Mouse (Mus musculus) forebrain, postnatal 0 days (tissue): ENCODE data around the gene Arid3a. TPM values are rescaled to one million over a fixed set of nuclear protein-coding genes. Genes with fewer than 3 reads are reported as not detected.

ENCODE experiments used
- ATAC-seq: fragments of 200-750 bp; cut with Nextera tagmentation; 2 replicates; pipeline ENCODE4 v1.8.0; 2017; ENCODE audit warnings: mild to moderate bottlenecking, moderate library complexity
- DNase-seq: peaks from one replicate; pipeline ENCODE4 v3.0.0-alpha.2; 2015
- H3K27ac ChIP-seq: fragments of 300-500 bp; sonication (generic); 2 replicates; pipeline ENCODE4 v1.5.1; 2014; ENCODE audit warnings: low read depth, mild to moderate bottlenecking, antibody characterized with exemption, low read length, moderate library complexity, mixed read lengths
- H3K27me3 ChIP-seq: fragments of 300-500 bp; sonication (generic); 2 replicates; pipeline ENCODE4 v1.6.1; 2014; ENCODE audit warnings: mild to moderate bottlenecking, low read length, mixed read lengths; ENCODE audit not compliant: insufficient read depth
- H3K36me3 ChIP-seq: fragments of 300-500 bp; sonication (generic); 2 replicates; pipeline ENCODE4 v1.6.1; 2014; ENCODE audit warnings: mild to moderate bottlenecking, moderate library complexity; ENCODE audit not compliant: insufficient read depth
- H3K4me1 ChIP-seq: fragments of 300-500 bp; sonication (generic); 2 replicates; pipeline ENCODE4 v1.6.1; 2014; ENCODE audit warnings: antibody characterized with exemption; ENCODE audit not compliant: insufficient read depth
- H3K4me2 ChIP-seq: fragments of 300-500 bp; sonication (generic); 2 replicates; pipeline ENCODE4 v1.6.1; 2014; ENCODE audit warnings: low read depth, mild to moderate bottlenecking, moderate library complexity
- H3K4me3 ChIP-seq: fragments of 300-500 bp; sonication (generic); 2 replicates; pipeline ENCODE4 v1.5.1; 2014; ENCODE audit warnings: low read depth, low read length, mixed read lengths
- H3K9ac ChIP-seq: fragments of 300-500 bp; sonication (generic); 2 replicates; pipeline ENCODE4 v1.6.1; 2014; ENCODE audit warnings: mild to moderate bottlenecking
- H3K9me3 ChIP-seq: fragments of 300-500 bp; sonication (generic); 2 replicates; pipeline ENCODE4 v1.6.1; 2016; ENCODE audit warnings: low read length
- CTCF ChIP-seq: sonication (generic); IDR thresholded peaks from 2 replicates; pipeline ENCODE4 v1.5.1; 2016; ENCODE audit warnings: antibody characterized with exemption, control low read depth, low read depth
- WGBS: fragments of 180-500 bp; shearing (Covaris S2); extraction: QIAGEN DNeasy Blood & Tissue Kit; methylation state at CpG from one replicate; pipeline ENCODE4 v1.1.7; 2014; 5-methylcytosine and 5-hydroxymethylcytosine counted together
- polyA plus RNA-seq: library from polyadenylated mRNA; unstranded; fragments of >200 nt; fragmentation: Nextera tagmentation; extraction: Ambion mirVana; gene quantifications from 2 replicates; pipeline ENCODE4 v1.2.1, GENCODE M21; 2015
- total RNA-seq: library from RNA; depleted of rRNA; stranded (reverse); fragments of >200 nt; gene quantifications from 2 replicates; pipeline ENCODE4 v1.2.3, GENCODE M21; 2014

Arid3a gene
- total and polyA plus RNA-seq, 2 experiments from 2014 or later: 2.1 to 7.9 TPM

DNA sequence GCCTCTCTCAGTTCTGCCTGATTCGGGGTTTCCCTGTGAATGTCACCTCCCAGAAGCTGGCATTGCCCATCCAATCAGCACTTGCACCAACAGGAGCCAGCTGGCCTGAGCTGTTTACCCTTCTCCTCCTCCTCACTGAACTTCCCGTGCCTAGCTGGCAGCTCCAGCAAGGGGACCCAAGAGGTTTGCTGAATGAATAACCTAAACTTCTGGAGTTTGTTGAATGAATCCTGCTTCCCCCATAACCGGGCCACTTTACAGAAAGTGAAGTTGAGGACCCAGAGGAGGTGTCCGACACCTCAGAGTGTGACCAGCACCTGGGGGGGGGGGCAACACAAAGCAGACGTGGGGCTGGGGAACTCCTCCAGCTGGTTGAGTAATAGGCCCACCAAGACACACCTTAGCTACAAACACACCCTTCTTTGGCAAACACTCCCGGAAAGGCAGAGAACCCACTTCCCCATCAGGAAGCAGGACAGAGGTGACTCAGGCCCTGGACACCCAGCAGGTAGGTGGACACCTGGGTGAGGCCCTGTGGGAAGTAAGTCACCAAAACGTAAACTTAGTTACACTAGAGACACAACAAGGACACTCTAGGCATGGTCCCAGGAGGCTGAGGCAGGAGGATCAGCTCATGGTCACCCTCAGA, 11.8 kb upstream of the Arid3a start:
- no peak for TF ChIP-seq CTCF
- ATAC-seq: no peak
- Histone ChIP-seq H3K9ac (no peak overlapping the region), H3K36me3 (peaks cover 17% of the 10 kb centered on the region; the same call in 1 of the 2 replicates), H3K4me2 (peak overlapping the region; percentile 94; the same call in 1 of the 2 replicates), H3K27me3 (peaks cover 24% of the 10 kb centered on the region), H3K4me1 (peaks cover 14% of the 10 kb centered on the region), H3K4me3 (no peak overlapping the region), H3K9me3 (no peaks in the 10 kb centered on the region), H3K27ac (no peak overlapping the region)
- DNase-seq: no peak
- 64% methylated on average over 7 of the region's 7 CpGs for WGBS

DNA sequence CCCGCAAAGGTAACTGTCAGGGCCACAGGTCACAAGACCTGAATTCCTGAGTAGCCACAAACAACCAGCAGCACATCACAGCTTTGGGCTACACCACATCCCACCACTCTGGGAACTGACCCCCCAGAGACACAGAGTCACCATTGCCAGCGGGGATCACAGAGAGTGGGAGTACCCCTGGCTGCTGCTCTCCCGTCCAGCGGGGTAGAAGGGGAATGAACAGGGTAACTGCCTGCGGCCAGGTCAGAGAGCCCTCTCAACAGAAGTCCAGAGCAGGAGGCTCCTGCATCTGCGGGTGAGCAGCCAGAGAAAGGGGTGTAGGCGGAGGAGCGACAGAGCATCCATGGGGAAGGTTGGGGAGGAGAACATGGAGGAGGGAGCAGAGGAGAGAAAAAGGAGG, 10.8 kb upstream of the Arid3a start:
- peak; percentile 15; the same call in 1 of the 2 replicates for ATAC-seq
- H3K27me3 ChIP-seq: peaks cover 34% of the 10 kb centered on the region
- DNase-seq: no peak
- peak overlapping the region; percentile 91 for H3K9ac ChIP-seq
- no peak for TF ChIP-seq CTCF
- 4% methylated on average over 8 of the region's 8 CpGs for WGBS
- peak overlapping the region; percentile 94 for H3K4me2 ChIP-seq
- peak overlapping the region; percentile 71 for H3K27ac ChIP-seq
- peak overlapping the region; percentile 75 for H3K4me3 ChIP-seq
- H3K36me3 ChIP-seq: peaks cover 10% of the 10 kb centered on the region; the same call in 1 of the 2 replicates
- H3K4me1 ChIP-seq: peaks cover 14% of the 10 kb centered on the region
- H3K9me3 ChIP-seq: no peaks in the 10 kb centered on the region

DNA sequence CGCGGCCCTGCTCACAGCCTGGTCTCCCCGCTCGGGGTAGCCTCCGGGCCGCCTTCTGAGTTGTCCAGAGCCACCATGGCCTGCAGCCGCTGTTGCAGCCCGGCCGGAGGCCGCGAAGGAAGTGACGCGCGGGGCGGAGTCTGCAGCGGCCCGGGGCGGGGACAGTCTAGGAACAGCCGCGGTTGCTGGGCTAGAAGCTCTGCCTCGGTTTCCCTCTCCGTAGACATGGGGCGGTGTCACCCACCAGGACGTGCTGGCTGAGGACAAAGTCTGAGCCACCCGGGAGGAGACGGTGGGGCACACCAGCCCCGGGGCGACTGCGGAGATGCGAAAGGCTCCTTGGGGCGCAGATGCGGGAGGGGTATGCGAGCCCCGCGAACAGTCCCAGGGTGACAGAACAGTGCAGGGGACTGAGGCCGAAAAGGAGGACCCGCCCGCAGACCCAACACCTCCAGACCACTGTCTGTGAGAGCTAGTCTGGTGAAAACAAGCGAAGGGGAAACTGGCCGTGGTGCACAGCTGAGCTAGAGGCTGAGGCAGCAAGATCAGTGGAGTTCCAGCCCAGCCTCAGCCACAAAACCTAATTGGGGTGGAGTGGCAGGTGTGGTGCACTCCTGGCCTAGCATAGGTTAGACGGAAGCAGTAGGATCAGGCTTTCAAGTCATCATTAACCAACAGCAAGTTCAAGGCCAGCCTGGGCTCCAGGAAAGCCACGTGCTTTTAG, 9.9 kb upstream of the Arid3a start, which contains the start of gene Kiss1r:
Gene Kiss1r (plus strand): TSS at position 164 of the 724 bp plus-strand sequence.
- Histone ChIP-seq H3K9me3 (no peaks in the 10 kb centered on the region), H3K4me2 (peak within 1 kb of the TSS; percentile 94), H3K36me3 (peaks cover 1% of the 10 kb centered on the region; the same call in 1 of the 2 replicates), H3K4me1 (peaks cover 14% of the 10 kb centered on the region), H3K27me3 (peaks cover 42% of the 10 kb centered on the region), H3K27ac (peak within 1 kb of the TSS; percentile 71), H3K4me3 (peak within 1 kb of the TSS; percentile 75), H3K9ac (peak within 1 kb of the TSS; percentile 91)
- peak; percentile 89 for ATAC-seq
- DNase-seq: peak; percentile 82
- no peak for TF ChIP-seq CTCF
- 3% methylated on average over 41 of the region's 42 CpGs for WGBS

DNA sequence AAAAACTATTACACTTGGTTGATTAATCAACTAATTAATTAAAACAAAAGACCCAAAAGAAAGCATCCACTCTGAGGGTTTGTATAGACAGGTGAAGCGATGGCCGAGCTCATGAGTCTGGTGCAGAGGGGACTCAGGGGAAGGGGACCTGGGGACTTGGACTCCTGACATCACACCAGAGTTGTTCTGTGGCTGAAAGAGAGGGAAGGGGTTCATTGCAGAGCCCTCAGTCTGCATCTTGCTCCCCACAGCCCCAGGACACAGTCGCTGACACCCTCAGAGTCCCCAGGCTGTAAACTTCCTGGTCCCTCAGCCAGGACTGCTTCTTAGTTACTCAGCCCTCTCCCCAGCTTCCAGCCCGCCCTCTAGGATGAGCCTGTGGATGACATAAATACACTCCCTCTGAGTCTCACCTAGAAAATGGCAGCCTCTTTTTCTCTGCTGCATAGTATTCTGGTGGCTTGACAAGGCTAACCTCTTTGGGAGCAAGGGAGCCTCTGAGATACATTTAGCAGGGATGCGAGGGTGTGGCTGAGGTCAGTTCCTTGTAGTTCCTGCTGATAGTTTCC, 9.2 kb upstream of the Arid3a start:
- Histone ChIP-seq H3K4me1 (peaks cover 14% of the 10 kb centered on the region), H3K9ac (peak overlapping the region; percentile 91), H3K27me3 (peaks cover 47% of the 10 kb centered on the region), H3K4me3 (peak overlapping the region; percentile 75; the same call in 1 of the 2 replicates), H3K4me2 (peak overlapping the region; percentile 94), H3K27ac (no peak overlapping the region), H3K9me3 (no peaks in the 10 kb centered on the region), H3K36me3 (no peaks in the 10 kb centered on the region)
- ATAC-seq (no peak), DNase-seq (no peak)
- no peak for TF ChIP-seq CTCF
- WGBS: 58% methylated on average over 5 of the region's 5 CpGs

DNA sequence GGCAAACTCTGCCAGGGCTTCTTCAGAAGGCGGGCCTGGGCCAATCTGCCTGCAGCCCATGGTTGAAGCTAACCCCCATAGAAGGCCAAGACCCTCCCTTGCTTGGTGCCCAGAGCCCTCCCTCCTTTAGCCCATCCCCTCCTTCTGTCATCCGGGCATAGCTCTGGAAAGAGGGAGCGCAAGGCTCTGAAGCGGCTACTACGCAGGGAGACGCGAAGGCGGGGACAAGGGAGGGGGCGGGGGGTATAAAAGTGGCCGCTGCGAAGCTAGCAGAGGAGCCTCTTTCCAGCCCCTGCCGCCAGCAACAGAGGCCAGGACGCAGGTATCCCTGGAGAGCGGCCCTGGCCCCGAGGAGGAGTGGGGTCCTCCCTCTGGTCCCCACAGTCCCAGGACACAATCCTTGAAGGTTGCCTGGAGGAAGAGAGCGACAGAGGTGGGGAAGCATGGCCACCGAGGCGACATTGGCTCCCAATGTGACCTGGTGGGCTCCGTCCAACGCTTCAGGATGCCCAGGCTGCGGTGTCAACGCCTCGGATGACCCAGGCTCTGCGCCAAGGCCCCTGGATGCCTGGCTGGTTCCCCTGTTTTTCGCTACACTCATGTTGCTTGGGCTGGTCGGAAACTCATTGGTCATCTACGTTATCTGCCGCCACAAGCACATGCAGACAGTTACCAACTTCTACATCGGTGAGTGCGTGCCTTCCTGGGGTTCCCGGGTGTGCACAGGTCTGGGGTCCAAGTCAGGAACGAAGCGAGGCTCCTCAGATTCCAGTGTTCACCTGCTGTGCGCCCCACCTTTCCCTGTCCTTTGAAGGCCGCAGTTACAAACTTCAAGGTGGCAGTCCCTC, 8.4 kb upstream of the Arid3a start:
- no peak for ATAC-seq
- peaks cover 55% of the 10 kb centered on the region for H3K27me3 ChIP-seq
- no peak for TF ChIP-seq CTCF
- no peak overlapping the region for H3K4me3 ChIP-seq
- DNase-seq: no peak
- H3K9me3 ChIP-seq: no peaks in the 10 kb centered on the region
- H3K36me3 ChIP-seq: no peaks in the 10 kb centered on the region
- no peak overlapping the region for H3K4me2 ChIP-seq
- H3K27ac ChIP-seq: no peak overlapping the region
- peaks cover 14% of the 10 kb centered on the region for H3K4me1 ChIP-seq
- H3K9ac ChIP-seq: no peak overlapping the region
- 5% methylated on average over 35 of the region's 35 CpGs for WGBS

DNA sequence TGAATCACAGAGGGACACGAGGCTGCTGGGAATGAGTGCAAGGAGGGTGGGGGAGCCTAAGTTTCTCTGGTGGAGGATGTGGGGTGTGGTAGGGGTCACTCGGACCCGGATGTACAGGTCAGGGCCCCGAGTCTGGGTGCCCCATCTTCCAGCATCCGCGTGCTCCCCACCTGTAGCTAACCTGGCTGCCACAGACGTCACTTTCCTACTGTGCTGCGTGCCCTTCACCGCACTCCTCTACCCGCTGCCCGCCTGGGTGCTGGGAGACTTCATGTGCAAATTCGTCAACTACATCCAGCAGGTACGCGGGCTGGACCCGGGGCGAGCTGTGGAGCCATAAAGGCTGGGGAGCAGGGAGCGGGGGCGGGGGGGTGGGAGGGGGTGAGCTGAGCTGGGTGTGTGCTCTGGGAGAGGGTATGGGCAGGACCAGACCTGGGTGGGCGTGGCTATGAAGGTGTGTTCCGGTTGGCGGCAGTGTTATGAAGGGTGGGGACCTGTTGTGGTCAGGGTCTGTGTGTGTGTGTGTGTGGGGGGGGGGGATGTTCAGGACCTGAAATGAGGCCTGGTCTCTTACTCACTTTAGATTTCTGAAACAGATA, 7.5 kb upstream of the Arid3a start:
- WGBS: 5% methylated on average over 21 of the region's 21 CpGs
- no peak for ATAC-seq
- Histone ChIP-seq H3K9me3 (no peaks in the 10 kb centered on the region), H3K27ac (no peak overlapping the region), H3K9ac (no peak overlapping the region), H3K4me2 (no peak overlapping the region), H3K4me1 (peaks cover 14% of the 10 kb centered on the region), H3K36me3 (no peaks in the 10 kb centered on the region), H3K27me3 (peaks cover 57% of the 10 kb centered on the region), H3K4me3 (no peak overlapping the region)
- DNase-seq: no peak
- TF ChIP-seq CTCF: no peak
